Mouse (Mus musculus) CH12.LX (cell line): ENCODE data around the gene Xrn2.
"Not testable (repeated sequence)": the region's sequence is repeated elsewhere in the genome, so short reads cannot be mapped to it uniquely, and the experiment has no call there.

Source experiments
- EP300 ChIP-seq: IDR thresholded peaks from 2 replicates; pipeline ENCODE4 v1.6.1; 2011; ENCODE audit warnings: low read length, improper control_type of control experiment
- IRF4 ChIP-seq: IDR thresholded peaks from 2 replicates; pipeline ENCODE4 v1.6.1; 2014; ENCODE audit warnings: low read depth, mild to moderate bottlenecking, inconsistent platforms, low read length, improper control_type of control experiment
- MAZ ChIP-seq: IDR thresholded peaks from 2 replicates; pipeline ENCODE4 v1.6.1; 2012; ENCODE audit warnings: low read depth, mild to moderate bottlenecking, inconsistent platforms, low read length, improper control_type of control experiment, moderate library complexity
- POLR2A ChIP-seq: IDR thresholded peaks from 2 replicates; pipeline ENCODE4 v1.6.1; 2011; ENCODE audit warnings: low read depth, mild to moderate bottlenecking, improper control_type of control experiment, low read length
- UBTF ChIP-seq: IDR thresholded peaks from 2 replicates; pipeline ENCODE4 v1.6.1; 2012; ENCODE audit warnings: low read depth, mild to moderate bottlenecking, inconsistent platforms, low read length, improper control_type of control experiment, moderate library complexity
- USF2 ChIP-seq: conservative IDR thresholded peaks from 2 replicates; pipeline ENCODE4 v1.6.1; 2011; ENCODE audit warnings: low read depth, low read length, improper control_type of control experiment
- ZKSCAN1 ChIP-seq: IDR thresholded peaks from 2 replicates; pipeline ENCODE4 v1.6.1; 2012; ENCODE audit warnings: low read depth, inconsistent platforms, low read length, improper control_type of control experiment, borderline replicate concordance
- ZNF384 ChIP-seq: IDR thresholded peaks from 2 replicates; pipeline ENCODE4 v1.6.1; 2012; ENCODE audit warnings: low read depth, low read length, improper control_type of control experiment, inconsistent platforms

DNA sequence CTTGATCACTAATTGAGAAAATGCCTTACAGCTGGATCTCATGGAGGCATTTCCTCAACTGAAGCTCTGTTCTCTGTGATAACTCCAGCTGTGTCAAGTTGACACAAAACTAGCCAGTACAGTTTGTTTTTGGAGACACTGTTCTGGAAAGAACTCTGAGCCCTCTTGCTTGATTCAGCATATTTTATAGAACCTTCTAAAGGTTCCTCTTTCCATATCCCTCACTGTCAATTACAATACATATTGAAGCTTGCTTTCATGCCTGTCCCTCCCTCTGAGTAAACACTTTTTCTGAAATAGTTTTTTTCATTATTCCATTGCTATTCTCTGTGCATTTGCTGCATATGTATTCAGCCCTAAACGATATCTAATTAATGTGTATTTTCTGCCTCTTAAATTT, 9.2 kb downstream of the Xrn2 start:
- TF ChIP-seq MAZ, UBTF, USF2, EP300, ZKSCAN1, ZNF384, POLR2A, IRF4: not testable (repeated sequence)
